Mouse (Mus musculus) liver, adult 2 months (tissue): ENCODE results near the gene Sfxn5. TPM values are rescaled to one million over a fixed set of nuclear protein-coding genes. Genes with fewer than 3 reads are reported as not detected.

Experiments used
- DNase-seq: peaks from one replicate; pipeline ENCODE4 v3.0.0-alpha.2; 2011; ENCODE audit warnings: low read depth, low spot score; ENCODE audit errors: extremely low read depth
- H3K27ac ChIP-seq: fragments of 200-500 bp; replicated peaks from 2 replicates; pipeline ENCODE4 v1.5.1; 2012; ENCODE audit warnings: low read depth, mild to moderate bottlenecking, control low read depth, inconsistent platforms, low read length; ENCODE audit not compliant: insufficient read depth
- H3K27me3 ChIP-seq: fragments of 200-500 bp; 2 replicates; pipeline ENCODE4 v1.6.1; 2012; ENCODE audit warnings: mild to moderate bottlenecking, moderate library complexity, low read length, inconsistent platforms; ENCODE audit not compliant: control insufficient read depth, insufficient read depth
- H3K36me3 ChIP-seq: fragments of 200-500 bp; 2 replicates; pipeline ENCODE4 v1.6.1; 2012; ENCODE audit warnings: low read length, inconsistent platforms; ENCODE audit not compliant: control insufficient read depth, insufficient read depth
- H3K4me1 ChIP-seq: fragments of 200-500 bp; 2 replicates; pipeline ENCODE4 v1.6.1; 2011; ENCODE audit warnings: low read length; ENCODE audit not compliant: control insufficient read depth, insufficient read depth
- H3K4me3 ChIP-seq: fragments of 200-500 bp; 2 replicates; pipeline ENCODE4 v1.5.1; 2011; ENCODE audit warnings: low read depth, mild to moderate bottlenecking, control low read depth, low read length, moderate library complexity; ENCODE audit not compliant: insufficient read depth
- H3K79me2 ChIP-seq: fragments of 200-500 bp; 2 replicates; pipeline ENCODE4 v1.6.1; 2012; ENCODE audit warnings: inconsistent platforms, mild to moderate bottlenecking, low read length, moderate library complexity; ENCODE audit not compliant: control insufficient read depth, insufficient read depth
- H3K9ac ChIP-seq: fragments of 200-500 bp; 2 replicates; pipeline ENCODE4 v1.6.1; 2012; ENCODE audit warnings: low read depth, mild to moderate bottlenecking, control low read depth, inconsistent platforms, low read length
- CTCF ChIP-seq: fragments of 200-500 bp; IDR thresholded peaks from 2 replicates; pipeline ENCODE4 v1.5.1; 2011; ENCODE audit warnings: low read depth, low read length, control low read depth
- POLR2A ChIP-seq: fragments of 200-500 bp; IDR thresholded peaks from 2 replicates; pipeline ENCODE4 v1.6.1; 2011; ENCODE audit warnings: low read length, control low read depth; ENCODE audit not compliant: insufficient read depth; ENCODE audit errors: extremely low read depth
- WGBS: fragments of 180-500 bp; shearing (Covaris S2); methylation state at CpG from one replicate; pipeline ENCODE4 v1.1.7; 2018; 5-methylcytosine and 5-hydroxymethylcytosine counted together
- polyA plus RNA-seq: library from polyadenylated mRNA; depleted of rRNA; stranded (reverse); fragments of >200 nt; gene quantifications from 2 replicates; pipeline ENCODE4 v1.2.3, GENCODE M21; 2012
- total RNA-seq: library from RNA; depleted of rRNA; stranded (reverse); fragments of >200 nt; gene quantifications from 2 replicates; pipeline ENCODE4 v1.2.3, GENCODE M21; 2014

Sfxn5 gene
- total and polyA plus RNA-seq, 2 experiments, result 23.4 to 23.6 TPM

- H3K9ac ChIP-seq, result no peak overlapping the region
- H3K4me3 ChIP-seq, result no peak overlapping the region
- 90% methylated on average over 17 of the region's 17 CpGs for WGBS
- H3K27me3 ChIP-seq, result no peaks in the 10 kb centered on the region
- no peaks in the 10 kb centered on the region for H3K36me3 ChIP-seq
- H3K4me1 ChIP-seq, result peaks cover 13% of the 10 kb centered on the region
- H3K27ac ChIP-seq, result no peak overlapping the region
- H3K79me2 ChIP-seq, result no peaks in the 10 kb centered on the region
- DNase-seq, result no peak
- TF ChIP-seq POLR2A (no peak), CTCF (no peak)
Observed at GRCm38 (mm10) chr6:85252251-85253058, 80.8 kb downstream of the Sfxn5 start.

GRCm38 (mm10) chr6:85250811-85251241, 82.4 kb downstream of the Sfxn5 start:
- Histone ChIP-seq H3K9ac (no peak overlapping the region), H3K79me2 (no peaks in the 10 kb centered on the region), H3K36me3 (no peaks in the 10 kb centered on the region), H3K27me3 (no peaks in the 10 kb centered on the region), H3K4me3 (no peak overlapping the region), H3K4me1 (peaks cover 18% of the 10 kb centered on the region), H3K27ac (no peak overlapping the region)
- TF ChIP-seq POLR2A (no peak), CTCF (no peak)
- WGBS, result 39% methylated on average over 6 of the region's 6 CpGs
- peak; percentile 73 for DNase-seq

GRCm38 (mm10) chr6:85249821-85250220, 83.4 kb downstream of the Sfxn5 start:
- Histone ChIP-seq H3K27me3 (no peaks in the 10 kb centered on the region), H3K4me3 (no peak overlapping the region), H3K9ac (no peak overlapping the region), H3K4me1 (peaks cover 18% of the 10 kb centered on the region), H3K36me3 (peaks cover 3% of the 10 kb centered on the region; the same call in 1 of the 2 replicates), H3K79me2 (no peaks in the 10 kb centered on the region), H3K27ac (no peak overlapping the region)
- WGBS, result 92% methylated on average over 9 of the region's 9 CpGs
- TF ChIP-seq POLR2A (no peak), CTCF (no peak)
- DNase-seq, result no peak

GRCm38 (mm10) chr6:85239044-85239489, 94.2 kb downstream of the Sfxn5 start:
- WGBS, result 18% methylated on average over 4 of the region's 4 CpGs
- Histone ChIP-seq H3K79me2 (no peaks in the 10 kb centered on the region), H3K36me3 (no peaks in the 10 kb centered on the region), H3K4me1 (no peaks in the 10 kb centered on the region), H3K27ac (no peak overlapping the region), H3K4me3 (no peak overlapping the region), H3K9ac (no peak overlapping the region), H3K27me3 (no peaks in the 10 kb centered on the region)
- peak; percentile 68 for TF ChIP-seq CTCF
- no peak for TF ChIP-seq POLR2A
- peak; percentile 31 for DNase-seq

- WGBS, result 79% methylated on average over 10 of the region's 10 CpGs
- H3K27me3 ChIP-seq, result no peaks in the 10 kb centered on the region
Observed at GRCm38 (mm10) chr6:85237595-85238337, 95.5 kb downstream of the Sfxn5 start.

GRCm38 (mm10) chr6:85237001-85237400, 96.2 kb downstream of the Sfxn5 start:
- Histone ChIP-seq H3K27ac (no peak overlapping the region), H3K4me3 (no peak overlapping the region), H3K36me3 (no peaks in the 10 kb centered on the region), H3K79me2 (no peaks in the 10 kb centered on the region), H3K9ac (no peak overlapping the region), H3K27me3 (no peaks in the 10 kb centered on the region), H3K4me1 (no peaks in the 10 kb centered on the region)
- WGBS, result 56% methylated on average over 5 of the region's 5 CpGs
- TF ChIP-seq CTCF (peak; percentile 71), POLR2A (no peak)
- no peak for DNase-seq

More at GRCm38 (mm10) chr6:85237595-85238337, 95.5 kb downstream of the Sfxn5 start:
- no peak for TF ChIP-seq POLR2A
- TF ChIP-seq CTCF, result no peak
- Histone ChIP-seq H3K9ac (no peak overlapping the region), H3K36me3 (no peaks in the 10 kb centered on the region), H3K79me2 (no peaks in the 10 kb centered on the region), H3K4me1 (no peaks in the 10 kb centered on the region), H3K4me3 (no peak overlapping the region), H3K27ac (no peak overlapping the region)
- DNase-seq, result no peak
